Mouse (Mus musculus): ENCODE measurements around the gene Ror2. TPM values are rescaled to one million over a fixed set of nuclear protein-coding genes. Genes with fewer than 3 reads are reported as not detected.

Ror2 gene
- polyA plus RNA-seq, 1 experiment from 2014 or later = 3.3 TPM

GRCm38 (mm10) chr13:53202439-53202830 lies 83.5 kb downstream of the Ror2 start:
- Histone ChIP-seq H3K4me2 (no peak overlapping the region), H3K36me3 (no peaks in the 10 kb centered on the region), H3K4me1 (replicated peaks) (peaks cover 14% of the 10 kb centered on the region), H3K9ac (no peak overlapping the region), H3K27ac (replicated peaks) (peak overlapping the region; percentile 15; the same call in 1 of the 2 replicates), H3K27me3 (no peaks in the 10 kb centered on the region), H3K9me3 (no peaks in the 10 kb centered on the region), H3K4me3 (no peak overlapping the region)
- ATAC-seq (ENCODE audit: low FRiP score, low read depth) = no peak
- WGBS = 70% methylated on average over 5 of the region's 5 CpGs

GRCm38 (mm10) chr13:53201628-53202438 lies 84.1 kb downstream of the Ror2 start:
- peak; percentile 40; the same call in 1 of the 2 replicates for ATAC-seq (ENCODE audit: low FRiP score, low read depth)
- peak overlapping the region; percentile 15 for H3K27ac ChIP-seq (replicated peaks)
- WGBS = 22% methylated on average over 18 of the region's 18 CpGs

GRCm38 (mm10) chr13:53200121-53200520 lies 85.8 kb downstream of the Ror2 start:
- H3K36me3 ChIP-seq = no peaks in the 10 kb centered on the region
- ATAC-seq (ENCODE audit: low FRiP score, low read depth) = no peak
- H3K27ac ChIP-seq (replicated peaks) = no peak overlapping the region
- no peaks in the 10 kb centered on the region for H3K9me3 ChIP-seq
- H3K4me2 ChIP-seq = no peak overlapping the region
- WGBS = 64% methylated on average over 4 of the region's 4 CpGs
- no peak overlapping the region for H3K4me3 ChIP-seq
- no peaks in the 10 kb centered on the region for H3K27me3 ChIP-seq
- H3K9ac ChIP-seq = no peak overlapping the region
- H3K4me1 ChIP-seq (replicated peaks) = peaks cover 14% of the 10 kb centered on the region

More at GRCm38 (mm10) chr13:53201628-53202438, 84.1 kb downstream of the Ror2 start:
- Histone ChIP-seq H3K36me3 (no peaks in the 10 kb centered on the region), H3K9ac (no peak overlapping the region), H3K27me3 (no peaks in the 10 kb centered on the region), H3K4me3 (no peak overlapping the region), H3K4me1 (replicated peaks) (peaks cover 14% of the 10 kb centered on the region), H3K9me3 (no peaks in the 10 kb centered on the region), H3K4me2 (0 out of 2 replicates have a peak overlapping the region, but pooled peaks have one; percentile 18)

- Histone ChIP-seq H3K4me1 (replicated peaks) (peaks cover 14% of the 10 kb centered on the region), H3K4me3 (no peak overlapping the region), H3K27me3 (no peaks in the 10 kb centered on the region), H3K9ac (no peak overlapping the region), H3K36me3 (no peaks in the 10 kb centered on the region), H3K27ac (replicated peaks) (no peak overlapping the region), H3K4me2 (no peak overlapping the region), H3K9me3 (no peaks in the 10 kb centered on the region)
- ATAC-seq (ENCODE audit: low FRiP score, low read depth) = no peak
- WGBS = 89% methylated on average over 7 of the region's 7 CpGs
These were observed 86.7 kb downstream of the Ror2 start for GRCm38 (mm10) chr13:53199262-53199661.

- Histone ChIP-seq H3K4me3 (no peak overlapping the region), H3K4me2 (no peak overlapping the region), H3K9me3 (no peaks in the 10 kb centered on the region), H3K4me1 (replicated peaks) (peaks cover 7% of the 10 kb centered on the region; the same call in 1 of the 2 replicates), H3K27me3 (no peaks in the 10 kb centered on the region), H3K9ac (no peak overlapping the region), H3K27ac (replicated peaks) (no peak overlapping the region), H3K36me3 (no peaks in the 10 kb centered on the region)
- WGBS = 74% methylated on average over 7 of the region's 7 CpGs
- ATAC-seq (ENCODE audit: low FRiP score, low read depth) = no peak
These were observed 89.2 kb downstream of the Ror2 start for GRCm38 (mm10) chr13:53196690-53197089.

- 84% methylated on average over 6 of the region's 6 CpGs for WGBS
- Histone ChIP-seq H3K4me2 (no peak overlapping the region), H3K9me3 (no peaks in the 10 kb centered on the region), H3K27ac (replicated peaks) (no peak overlapping the region), H3K4me1 (replicated peaks) (0 out of 2 replicates have a peak, but pooled peaks cover 3% of the 10 kb centered on the region), H3K4me3 (no peak overlapping the region), H3K36me3 (no peaks in the 10 kb centered on the region), H3K9ac (no peak overlapping the region), H3K27me3 (no peaks in the 10 kb centered on the region)
- ATAC-seq (ENCODE audit: low FRiP score, low read depth) = no peak
These were observed 89.8 kb downstream of the Ror2 start for GRCm38 (mm10) chr13:53195951-53196677.

- WGBS = 90% methylated on average over 15 of the region's 15 CpGs
- H3K27ac ChIP-seq (replicated peaks) = no peak overlapping the region
- no peaks in the 10 kb centered on the region for H3K36me3 ChIP-seq
- no peak overlapping the region for H3K9ac ChIP-seq
- ATAC-seq (ENCODE audit: low FRiP score, low read depth) = no peak
- H3K4me2 ChIP-seq = no peak overlapping the region
- H3K27me3 ChIP-seq = no peaks in the 10 kb centered on the region
- no peaks in the 10 kb centered on the region for H3K4me1 ChIP-seq (replicated peaks)
- no peak overlapping the region for H3K4me3 ChIP-seq
- H3K9me3 ChIP-seq = no peaks in the 10 kb centered on the region
These were observed 91.6 kb downstream of the Ror2 start for GRCm38 (mm10) chr13:53194306-53194705.

GRCm38 (mm10) chr13:53193713-53194112 lies 92.2 kb downstream of the Ror2 start:
- no peaks in the 10 kb centered on the region for H3K36me3 ChIP-seq
- H3K4me3 ChIP-seq = no peak overlapping the region
- no peak overlapping the region for H3K27ac ChIP-seq (replicated peaks)
- H3K4me2 ChIP-seq = no peak overlapping the region
- H3K9ac ChIP-seq = no peak overlapping the region
- H3K4me1 ChIP-seq (replicated peaks) = no peaks in the 10 kb centered on the region
- no peak for ATAC-seq (ENCODE audit: low FRiP score, low read depth)
- H3K9me3 ChIP-seq = no peaks in the 10 kb centered on the region
- H3K27me3 ChIP-seq = no peaks in the 10 kb centered on the region
- 57% methylated on average over 6 of the region's 6 CpGs for WGBS

- 86% methylated on average over 6 of the region's 6 CpGs for WGBS
- H3K4me1 ChIP-seq (replicated peaks) = no peaks in the 10 kb centered on the region
- H3K27ac ChIP-seq (replicated peaks) = no peak overlapping the region
- H3K9ac ChIP-seq = no peak overlapping the region
- H3K4me3 ChIP-seq = no peak overlapping the region
- ATAC-seq (ENCODE audit: low FRiP score, low read depth) = no peak
- H3K27me3 ChIP-seq = no peaks in the 10 kb centered on the region
- H3K36me3 ChIP-seq = no peaks in the 10 kb centered on the region
- no peaks in the 10 kb centered on the region for H3K9me3 ChIP-seq
- H3K4me2 ChIP-seq = no peak overlapping the region
These were observed 93.6 kb downstream of the Ror2 start for GRCm38 (mm10) chr13:53192286-53192685.

GRCm38 (mm10) chr13:53191657-53192056 lies 94.3 kb downstream of the Ror2 start:
- Histone ChIP-seq H3K9me3 (no peaks in the 10 kb centered on the region), H3K27me3 (no peaks in the 10 kb centered on the region), H3K4me1 (replicated peaks) (no peaks in the 10 kb centered on the region), H3K27ac (replicated peaks) (no peak overlapping the region), H3K4me2 (no peak overlapping the region), H3K36me3 (no peaks in the 10 kb centered on the region), H3K4me3 (no peak overlapping the region), H3K9ac (no peak overlapping the region)
- ATAC-seq (ENCODE audit: low FRiP score, low read depth) = no peak
- 74% methylated on average over 7 of the region's 7 CpGs for WGBS

- ATAC-seq (ENCODE audit: low FRiP score, low read depth) = no peak
- H3K27me3 ChIP-seq = no peaks in the 10 kb centered on the region
- H3K27ac ChIP-seq (replicated peaks) = no peak overlapping the region
- H3K4me3 ChIP-seq = no peak overlapping the region
- no peaks in the 10 kb centered on the region for H3K4me1 ChIP-seq (replicated peaks)
- H3K36me3 ChIP-seq = no peaks in the 10 kb centered on the region
- H3K4me2 ChIP-seq = no peak overlapping the region
- no peaks in the 10 kb centered on the region for H3K9me3 ChIP-seq
- no peak overlapping the region for H3K9ac ChIP-seq
- 88% methylated on average over 10 of the region's 10 CpGs for WGBS
These were observed 97.0 kb downstream of the Ror2 start for GRCm38 (mm10) chr13:53188935-53189334.

GRCm38 (mm10) chr13:53184858-53185257 lies 101.1 kb downstream of the Ror2 start:
- H3K9me3 ChIP-seq = no peaks in the 10 kb centered on the region
- H3K27me3 ChIP-seq = no peaks in the 10 kb centered on the region
- no peak overlapping the region for H3K27ac ChIP-seq (replicated peaks)
- no peak overlapping the region for H3K4me2 ChIP-seq
- H3K9ac ChIP-seq = no peak overlapping the region
- no peaks in the 10 kb centered on the region for H3K36me3 ChIP-seq
- H3K4me1 ChIP-seq (replicated peaks) = 0 out of 2 replicates have a peak, but pooled peaks cover 4% of the 10 kb centered on the region
- H3K4me3 ChIP-seq = no peak overlapping the region
- WGBS = 80% methylated on average over 1 of the region's 1 CpGs
- ATAC-seq (ENCODE audit: low FRiP score, low read depth) = no peak

Measured in hindbrain, embryonic 15.5 days (tissue).